Mouse (Mus musculus) CD4-positive naive resting alpha-beta T cell, adult 57 days (primary cell): Measurements from ENCODE around the gene Gm17359. TPM values are rescaled to one million over a fixed set of nuclear protein-coding genes. Genes with fewer than 3 reads are reported as not detected.

Experiments
- total RNA-seq: library from RNA; stranded (reverse); gene quantifications from one replicate; pipeline ENCODE4 v1.2.4, GENCODE M21; 2023

Gene Gm17359
- total RNA-seq: not detected

DNA sequence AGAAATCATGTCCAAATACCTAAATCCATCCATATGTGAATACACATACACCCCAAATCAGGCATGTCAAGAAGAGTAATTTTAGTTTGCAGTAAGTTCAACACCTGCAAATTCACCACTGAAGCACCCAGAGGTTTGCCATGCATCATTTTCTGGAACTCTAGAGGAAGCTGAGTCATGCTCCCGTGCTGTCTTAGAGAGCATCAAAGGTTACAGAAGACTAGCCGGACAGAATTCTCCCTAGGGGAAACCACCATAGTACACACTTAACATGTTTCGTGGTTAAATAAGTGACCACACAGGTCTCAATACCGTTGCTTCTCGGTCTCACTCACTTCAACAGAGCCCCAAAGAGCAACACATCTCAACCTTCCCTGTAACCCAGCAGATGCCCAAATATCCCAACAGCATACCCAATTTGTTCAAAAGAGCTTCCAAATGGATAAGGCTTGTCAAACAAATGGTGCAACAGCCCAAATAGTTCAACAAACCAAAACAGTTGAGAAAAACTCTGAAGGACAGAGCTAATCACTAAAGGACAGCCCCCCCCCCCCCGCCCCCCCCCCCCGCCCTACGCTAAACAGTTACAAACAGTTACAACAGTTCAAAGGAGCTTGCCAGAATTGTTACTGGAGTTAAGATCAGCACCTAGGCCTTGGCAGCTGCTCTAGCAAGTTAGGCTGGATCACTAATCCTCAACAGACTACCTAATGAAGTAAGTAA lies at the start of gene Gm17359:
Gene Gm17359 (plus strand): TSS at position 618 of the 723 bp plus-strand sequence.

Other genes with a start within 250 kb of the Gm17359 start
- gene Rapgef2, start 50.1 kb upstream of the Gm17359 start, total RNA-seq: 44.5 TPM
- 2.7 TPM for gene Fnip2, start 231.1 kb downstream of the Gm17359 start, total RNA-seq